Mouse (Mus musculus): ENCODE data around the gene Zfp958.

DNA sequence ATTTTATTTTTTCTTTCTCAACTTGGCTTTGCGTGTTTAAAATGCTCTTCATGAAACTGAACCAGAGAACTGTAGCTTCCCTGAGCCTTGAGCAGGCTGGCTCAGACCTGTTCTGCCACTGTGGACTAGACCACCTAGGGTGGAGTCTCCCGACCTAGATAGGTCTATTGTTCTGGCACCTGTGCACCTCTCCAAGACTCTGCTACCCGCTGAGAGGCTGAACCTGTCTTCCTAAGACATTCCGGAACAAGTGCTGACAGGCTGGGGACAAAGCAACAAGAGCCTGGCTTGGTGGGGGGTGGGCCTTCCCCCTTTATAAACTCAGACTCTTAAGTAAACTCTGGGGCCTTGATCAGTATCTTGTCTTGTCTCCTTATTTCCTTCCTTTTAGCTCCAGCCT is 26.6 kb upstream of the Zfp958 start:
- TF ChIP-seq TAL1 (IDR thresholded peaks at IDR 0.05; ENCODE audit: low read length) (no peak), GATA1 (IDR thresholded peaks at IDR 0.05; ENCODE audit: low read length) (no peak)

All from erythroblast, embryonic 14.5 days (primary cell).